Mouse (Mus musculus) CH12.LX (cell line): ENCODE results near the gene Dhrs1. TPM values are rescaled to one million over a fixed set of nuclear protein-coding genes. Genes with fewer than 3 reads are reported as not detected.
A peak's percentile ranks its signal among the peaks of the same experiment; 100 is the strongest.

Source experiments
- DNase-seq: peaks from one replicate; pipeline ENCODE4 v3.0.0-alpha.2; 2013; ENCODE audit errors: extremely low read depth
- H3K27ac ChIP-seq: 2 replicates; pipeline ENCODE4 v1.5.1; 2012; ENCODE audit warnings: low read depth, mild to moderate bottlenecking, control low read depth, moderate library complexity; ENCODE audit not compliant: insufficient read depth
- H3K27me3 ChIP-seq: replicated peaks from 2 replicates; pipeline ENCODE3; 2012; ENCODE audit warnings: inconsistent platforms
- H3K36me3 ChIP-seq, 2 experiments: replicated peaks in 1 of 2; 2 replicates each; pipeline versions ENCODE3 to v1.6.1; 2012; ENCODE audit warnings: inconsistent platforms in 1 of 2, low read length in 1 of 2, mild to moderate bottlenecking in 1 of 2, mixed read lengths in 1 of 2, moderate library complexity in 1 of 2; ENCODE audit not compliant: control insufficient read depth in 1 of 2, insufficient read depth in 1 of 2
- H3K4me1 ChIP-seq, 2 experiments: 2 replicates each; pipeline ENCODE4 v1.6.1; 2012; ENCODE audit warnings: inconsistent platforms in 1 of 2, moderate library complexity in 1 of 2; ENCODE audit not compliant: insufficient read depth in 2 of 2, control insufficient read depth in 1 of 2
- H3K4me2 ChIP-seq: 2 replicates; pipeline ENCODE4 v1.6.1; 2012; ENCODE audit warnings: low read depth, mild to moderate bottlenecking, control low read depth; ENCODE audit not compliant: poor library complexity, insufficient read depth, severe bottlenecking
- H3K4me3 ChIP-seq, 3 experiments: fragments of 150-350 bp in 1 of 3; sonication (generic) in 1 of 3; replicated peaks in 1 of 3; 2 replicates each; pipeline versions ENCODE3 to v1.5.1; 2011 to 2012; ENCODE audit warnings: low read depth in 2 of 3, low read length in 2 of 3, mild to moderate bottlenecking in 2 of 3, moderate library complexity in 2 of 3, control low read depth in 1 of 3, improper control_type of control experiment in 1 of 3, inconsistent platforms in 1 of 3, mixed read lengths in 1 of 3; ENCODE audit not compliant: poor library complexity in 1 of 3
- H3K79me2 ChIP-seq: replicated peaks from 2 replicates; pipeline ENCODE4 v1.6.1; 2012; ENCODE audit warnings: mild to moderate bottlenecking, moderate library complexity; ENCODE audit not compliant: control insufficient read depth, poor library complexity, insufficient read depth, severe bottlenecking; ENCODE audit errors: extremely low read depth
- H3K9ac ChIP-seq: 2 replicates; pipeline ENCODE4 v1.6.1; 2012; ENCODE audit warnings: low read depth, mild to moderate bottlenecking, control low read depth, moderate library complexity; ENCODE audit not compliant: insufficient read depth
- H3K9me3 ChIP-seq: replicated peaks from 2 replicates; pipeline ENCODE3; 2012; ENCODE audit warnings: low read length, inconsistent platforms, mixed read lengths
- BHLHE40 ChIP-seq: IDR thresholded peaks from 2 replicates; pipeline ENCODE4 v1.6.1; 2011; ENCODE audit warnings: mild to moderate bottlenecking, low read depth, low read length, improper control_type of control experiment
- CHD1 ChIP-seq: IDR thresholded peaks from 2 replicates; pipeline ENCODE4 v1.6.1; 2012; ENCODE audit warnings: low read depth, low read length, improper control_type of control experiment, inconsistent platforms
- HCFC1 ChIP-seq: IDR thresholded peaks from 2 replicates; pipeline ENCODE4 v1.6.1; 2012; ENCODE audit warnings: low read depth, mild to moderate bottlenecking, inconsistent platforms, low read length, improper control_type of control experiment
- JUND ChIP-seq: conservative IDR thresholded peaks from 2 replicates; pipeline ENCODE4 v1.6.1; 2011; ENCODE audit warnings: low read depth, low read length, improper control_type of control experiment
- KAT2A ChIP-seq: IDR thresholded peaks from 2 replicates; pipeline ENCODE4 v1.6.1; 2012; ENCODE audit warnings: low read length, improper control_type of control experiment, inconsistent platforms; ENCODE audit not compliant: insufficient replicate concordance
- MAFK ChIP-seq: IDR thresholded peaks from 2 replicates; pipeline ENCODE4 v1.6.1; 2011; ENCODE audit warnings: low read length, improper control_type of control experiment; ENCODE audit not compliant: insufficient replicate concordance
- MEF2A ChIP-seq: IDR thresholded peaks from 2 replicates; pipeline ENCODE4 v1.6.1; 2014; ENCODE audit warnings: low read depth, mild to moderate bottlenecking, inconsistent platforms, low read length, improper control_type of control experiment, borderline replicate concordance
- NRF1 ChIP-seq: IDR thresholded peaks from 2 replicates; pipeline ENCODE4 v1.6.1; 2014; ENCODE audit warnings: low read depth, mild to moderate bottlenecking, inconsistent platforms, low read length, improper control_type of control experiment, moderate library complexity
- PAX5 ChIP-seq: IDR thresholded peaks from 2 replicates; pipeline ENCODE4 v1.6.1; 2012; ENCODE audit warnings: low read length, inconsistent platforms, mixed read lengths
- POLR2AphosphoS2 ChIP-seq: IDR thresholded peaks from 2 replicates; pipeline ENCODE4 v1.6.1; 2011; ENCODE audit warnings: low read depth, low read length, improper control_type of control experiment
- SIN3A ChIP-seq: IDR thresholded peaks from 2 replicates; pipeline ENCODE4 v1.6.1; 2012; ENCODE audit warnings: low read length, improper control_type of control experiment, inconsistent platforms
- TBP ChIP-seq: conservative IDR thresholded peaks from 2 replicates; pipeline ENCODE4 v1.6.1; 2011; ENCODE audit warnings: low read depth, low read length, improper control_type of control experiment
- USF2 ChIP-seq: conservative IDR thresholded peaks from 2 replicates; pipeline ENCODE4 v1.6.1; 2011; ENCODE audit warnings: low read depth, low read length, improper control_type of control experiment
- ZC3H11A ChIP-seq: IDR thresholded peaks from 2 replicates; pipeline ENCODE4 v1.6.1; 2012; ENCODE audit warnings: low read depth, mild to moderate bottlenecking, inconsistent platforms, low read length, improper control_type of control experiment
- ZKSCAN1 ChIP-seq: IDR thresholded peaks from 2 replicates; pipeline ENCODE4 v1.6.1; 2012; ENCODE audit warnings: low read depth, inconsistent platforms, low read length, improper control_type of control experiment, borderline replicate concordance
- ZMIZ1 ChIP-seq: IDR thresholded peaks from 2 replicates; pipeline ENCODE4 v1.6.1; 2012; ENCODE audit warnings: low read depth, mild to moderate bottlenecking, inconsistent platforms, low read length, improper control_type of control experiment
- ZNF384 ChIP-seq: IDR thresholded peaks from 2 replicates; pipeline ENCODE4 v1.6.1; 2012; ENCODE audit warnings: low read depth, low read length, improper control_type of control experiment, inconsistent platforms
- dilution Hi-C: fragments of 300-500 bp; cut with MboI; formaldehyde crosslinking; loops from 2 replicates; pipeline ENCODE4 v1.14.3; 2020; ENCODE audit warnings: low sequenced_read_pairs; ENCODE audit not compliant: extremely low pct_unique_long_range_greater_than_20kb, extremely low pct_ligation_motif_present
- in situ Hi-C: fragments of 300-500 bp; cut with MboI; formaldehyde crosslinking; loops from 3 replicates; pipeline ENCODE4 v1.14.3; 2019; ENCODE audit warnings: low sequenced_read_pairs, low pct_ligation_motif_present, low pct_unique_long_range_greater_than_20kb, mixed read lengths
- polyA plus RNA-seq: library from polyadenylated mRNA; unstranded; fragments of >175 nt; gene quantifications from 2 replicates; pipeline ENCODE4 v1.2.1, GENCODE M21; 2012; ENCODE audit warnings: low read depth; ENCODE audit not compliant: insufficient read length
- total RNA-seq, 2 experiments: library from RNA; depleted of rRNA; stranded (reverse); fragments of 300-350 nt in 1 of 2; fragments of >200 nt in 1 of 2; gene quantifications; 2 replicates each; pipeline ENCODE4 v1.2.3; 2012 to 2014

Gene Dhrs1
- total and polyA plus RNA-seq, 3 experiments: 26.1 to 34.1 (median 33.2) TPM

DNA sequence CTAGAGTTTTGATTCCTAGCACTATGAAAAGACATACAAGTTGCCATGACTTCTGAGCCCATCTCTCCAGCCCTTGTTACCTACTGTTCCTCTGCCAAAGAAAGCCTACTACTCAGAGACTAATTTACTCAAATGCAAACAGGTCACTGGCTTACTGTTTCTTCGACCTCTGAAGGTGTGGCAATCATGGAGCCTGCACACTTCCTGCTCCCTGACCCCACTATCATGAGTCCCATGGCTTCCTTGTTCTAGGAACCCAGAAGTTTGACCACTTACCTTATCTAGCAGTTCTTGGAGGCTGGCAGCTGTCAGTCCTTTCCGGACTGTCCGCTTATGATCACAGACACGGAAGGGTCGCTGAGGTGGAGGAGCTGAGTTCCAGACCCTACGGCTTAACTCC is 12.1 kb upstream of the Dhrs1 start:
- Histone ChIP-seq H3K9me3 (no peaks in the 10 kb centered on the region), H3K79me2 (no peaks in the 10 kb centered on the region), H3K4me1 (peaks cover 0 to 7% of the 10 kb centered on the region in 2 experiments; a peak in 1 of 4 replicates), H3K27me3 (no peaks in the 10 kb centered on the region), H3K9ac (no peak overlapping the region), H3K27ac (no peak overlapping the region), H3K4me2 (no peak overlapping the region), H3K4me3 (no peak overlapping the region), H3K36me3 (peaks cover 38 to 55% of the 10 kb centered on the region in 2 experiments)
- in situ Hi-C loops (no loop called here), dilution Hi-C loops (no loop called here)
- no peak for TF ChIP-seq SIN3A
- no peak for TF ChIP-seq HCFC1
- TF ChIP-seq USF2: no peak
- no peak for TF ChIP-seq ZC3H11A
- TF ChIP-seq MAFK: no peak
- no peak for TF ChIP-seq TBP
- peak; percentile 26; the same call in 1 of the 2 replicates for TF ChIP-seq POLR2AphosphoS2
- no peak for TF ChIP-seq MEF2A
- TF ChIP-seq PAX5: no peak
- DNase-seq: no peak

DNA sequence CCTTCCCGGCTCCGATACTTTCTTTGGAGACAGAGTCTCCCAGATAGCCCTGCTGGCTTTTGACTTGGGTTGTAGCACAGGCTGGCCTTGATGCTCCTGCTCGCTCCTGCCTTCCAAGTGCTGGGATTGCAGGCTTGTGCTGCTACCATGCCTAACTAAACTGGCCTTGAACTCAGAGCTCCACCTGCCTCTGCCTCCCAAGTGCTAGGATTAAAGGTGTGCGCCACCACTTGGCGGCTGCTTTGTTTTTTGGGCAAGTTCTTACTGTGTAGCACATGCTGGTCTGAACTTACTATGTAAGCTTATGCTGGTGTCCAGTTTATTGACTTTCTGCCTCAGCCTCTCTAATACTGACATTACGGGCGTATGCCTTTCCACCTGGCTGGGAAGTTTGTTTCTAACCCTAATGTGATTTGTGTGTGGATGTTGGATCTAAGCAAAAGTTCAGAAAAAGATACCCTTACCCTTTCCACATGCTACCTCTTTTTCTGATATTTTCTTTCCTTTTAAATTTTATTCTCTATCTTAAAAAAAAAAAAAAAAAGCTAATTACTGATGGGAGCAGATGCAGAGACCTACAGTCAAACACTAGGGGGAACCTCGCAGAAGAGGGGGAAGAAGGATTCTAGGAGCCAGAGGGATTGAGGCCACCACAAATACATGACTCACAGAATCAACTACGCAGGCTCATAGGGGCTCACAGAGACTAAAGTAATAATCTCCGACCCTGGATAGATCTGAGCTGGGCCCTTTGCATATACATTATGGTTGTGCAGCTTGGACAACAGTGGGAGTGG is 1.8 kb upstream of the Dhrs1 start:
- H3K79me2 ChIP-seq: peaks cover 24% of the 10 kb centered on the region
- no peak overlapping the region for H3K27ac ChIP-seq
- H3K36me3 ChIP-seq: peaks cover 39 to 66% of the 10 kb centered on the region in 2 experiments
- peaks cover 13% of the 10 kb centered on the region for H3K9me3 ChIP-seq
- peak overlapping the region; percentile 78; the same call in 1 of the 2 replicates for H3K4me2 ChIP-seq
- dilution Hi-C loops (no loop called here), in situ Hi-C loops (no loop called here)
- peak; percentile 50 for TF ChIP-seq ZNF384
- no peak for TF ChIP-seq KAT2A
- H3K4me3 ChIP-seq: peak overlapping the region in 2 of 3 experiments; percentile 91 to 95
- H3K4me1 ChIP-seq: peaks cover 4 to 21% of the 10 kb centered on the region in 2 experiments
- no peaks in the 10 kb centered on the region for H3K27me3 ChIP-seq
- no peak overlapping the region; the same call in 1 of the 2 replicates for H3K9ac ChIP-seq
- DNase-seq: no peak

DNA sequence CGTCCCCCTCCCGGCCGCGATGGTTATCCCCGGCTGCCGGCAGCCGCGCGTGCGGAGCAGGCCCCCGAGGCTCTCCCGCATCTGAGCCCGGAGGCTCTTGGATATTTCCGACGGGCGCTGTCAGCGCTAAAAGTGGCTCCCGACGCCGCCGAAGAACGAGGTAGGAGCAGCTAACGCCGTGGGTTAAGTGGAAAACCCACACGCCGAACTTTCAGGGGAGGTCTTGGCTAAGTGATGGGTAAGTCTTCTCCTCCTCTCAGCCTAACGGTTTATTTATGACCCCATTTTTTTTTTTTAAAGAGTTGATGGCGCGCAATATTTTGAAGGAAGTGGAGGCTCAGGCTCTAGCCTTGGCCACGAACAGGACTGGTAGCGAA is 359 bp upstream of the Dhrs1 start:
- H3K79me2 ChIP-seq: peaks cover 24% of the 10 kb centered on the region
- in situ Hi-C loops: no loop called here
- H3K9ac ChIP-seq: peak overlapping the region; percentile 83
- peak overlapping the region; percentile 84 to 95 (median 91) for H3K4me3 ChIP-seq
- peaks cover 13% of the 10 kb centered on the region for H3K9me3 ChIP-seq
- TF ChIP-seq CHD1: no peak
- no peak for TF ChIP-seq ZKSCAN1
- no peak for TF ChIP-seq ZC3H11A
- no peak for TF ChIP-seq POLR2AphosphoS2
- TF ChIP-seq JUND: no peak
- no peak for TF ChIP-seq BHLHE40
- no peak for TF ChIP-seq NRF1
- no peak for TF ChIP-seq ZMIZ1
- dilution Hi-C loops: no loop called here
- peaks cover 32 to 61% of the 10 kb centered on the region in 2 experiments for H3K36me3 ChIP-seq
- H3K27me3 ChIP-seq: no peaks in the 10 kb centered on the region
- no peak for DNase-seq
- peak overlapping the region; percentile 78; the same call in 1 of the 2 replicates for H3K4me2 ChIP-seq
- peaks cover 4 to 29% of the 10 kb centered on the region in 2 experiments for H3K4me1 ChIP-seq
- H3K27ac ChIP-seq: no peak overlapping the region; the same call in 1 of the 2 replicates
